Mouse (Mus musculus): Measurements from ENCODE around the gene Gm28044. TPM values are rescaled to one million over a fixed set of nuclear protein-coding genes. Genes with fewer than 3 reads are reported as not detected.
A peak's percentile ranks its signal among the peaks of the same experiment; 100 is the strongest.
"Not testable (repeated sequence)": the region's sequence is repeated elsewhere in the genome, so short reads cannot be mapped to it uniquely, and the experiment has no call there.

Gm28044 gene
- polyA plus RNA-seq (2015; fragmentation: Nextera tagmentation; extraction: Ambion mirVana), result 0.62 and 0.87 TPM in 2 replicates

- no peaks in the 10 kb centered on the region for H3K9me3 ChIP-seq (ENCODE audit: control insufficient read depth, low read length)
- H3K4me1 ChIP-seq (replicated peaks; ENCODE audit: control insufficient read depth, insufficient read depth, low read length), result peaks cover 10% of the 10 kb centered on the region
- peak; percentile 95 for ATAC-seq (ENCODE audit: low read depth)
- no peaks in the 10 kb centered on the region for H3K27me3 ChIP-seq (ENCODE audit: control insufficient read depth, insufficient read depth, low read depth, low read length)
- H3K4me2 ChIP-seq (ENCODE audit: low read depth, low read length), result peak within 1 kb of the TSS; percentile 59
- under 1% methylated on average over 15 of the region's 15 CpGs for WGBS
- H3K27ac ChIP-seq (ENCODE audit: low read length), result peak within 1 kb of the TSS; percentile 75
- H3K4me3 ChIP-seq (ENCODE audit: low read length), result peak within 1 kb of the TSS; percentile 97
- peak within 1 kb of the TSS; percentile 90 for H3K9ac ChIP-seq (ENCODE audit: low read length)
- H3K36me3 ChIP-seq (ENCODE audit: control insufficient read depth, insufficient read depth, low read length), result no peaks in the 10 kb centered on the region
Observed at GRCm38 (mm10) chr13:67360131-67360744, at the start of gene Gm28044, which contains the start of gene Zfp953. Gene Gm28044 (minus strand): TSS chr13:67360536. Gene Zfp953 (minus strand): TSS chr13:67360605.

DNA sequence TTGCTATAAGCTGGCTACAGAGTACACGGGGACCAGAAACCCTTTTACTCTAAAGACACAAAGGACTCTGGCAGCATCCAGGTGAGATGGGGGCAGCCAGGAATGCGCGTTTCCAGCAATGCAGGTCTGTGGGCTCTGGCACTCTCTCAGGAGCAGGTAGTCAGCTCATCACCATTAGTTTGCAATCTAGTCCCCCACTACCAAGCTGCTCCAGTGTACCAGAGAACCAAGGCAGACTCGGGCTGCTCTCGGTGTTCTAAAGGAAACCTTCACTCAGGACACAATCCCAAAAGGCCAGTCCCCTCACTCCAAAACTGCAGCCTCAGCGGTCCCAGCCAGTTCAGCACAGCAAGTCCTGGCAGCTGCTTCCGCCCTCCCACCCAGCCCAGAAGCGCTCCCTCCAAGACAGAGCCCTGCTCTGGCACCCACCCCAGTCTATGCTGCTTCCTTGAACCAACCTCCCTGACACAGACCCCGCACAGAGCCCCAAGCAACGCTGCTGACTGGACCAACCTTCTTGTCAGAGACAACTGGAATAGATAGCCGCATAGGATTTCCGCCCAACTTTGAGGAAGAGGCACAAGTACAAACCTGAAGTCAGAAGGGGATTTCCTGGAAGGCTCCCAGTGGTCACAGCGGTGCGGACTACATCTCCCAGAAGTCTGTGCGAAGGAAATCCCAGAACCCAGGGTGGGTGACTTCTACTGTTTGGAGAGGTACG lies 39.0 kb upstream of the Gm28044 start, which contains the start of gene Zfp429:
Gene Zfp429, minus strand, starts transcription at position 637 of the 721 bp plus-strand sequence.
- peak within 1 kb of the TSS; percentile 77 for H3K4me3 ChIP-seq (ENCODE audit: low read length)
- H3K27ac ChIP-seq (ENCODE audit: low read length), result peak within 1 kb of the TSS; percentile 55; the same call in 1 of the 2 replicates
- peak; percentile 96 for ATAC-seq (ENCODE audit: low read depth)
- H3K36me3 ChIP-seq (ENCODE audit: control insufficient read depth, insufficient read depth, low read length); H3K27me3 ChIP-seq (ENCODE audit: control insufficient read depth, insufficient read depth, low read depth, low read length); H3K9me3 ChIP-seq (ENCODE audit: control insufficient read depth, low read length); H3K4me1 ChIP-seq (replicated peaks; ENCODE audit: control insufficient read depth, insufficient read depth, low read length): not testable (repeated sequence)
- H3K9ac ChIP-seq (ENCODE audit: low read length), result peak within 1 kb of the TSS; percentile 80
- peak within 1 kb of the TSS; percentile 60 for H3K4me2 ChIP-seq (ENCODE audit: low read depth, low read length)
- WGBS, result 3% methylated on average over 13 of the region's 16 CpGs

DNA sequence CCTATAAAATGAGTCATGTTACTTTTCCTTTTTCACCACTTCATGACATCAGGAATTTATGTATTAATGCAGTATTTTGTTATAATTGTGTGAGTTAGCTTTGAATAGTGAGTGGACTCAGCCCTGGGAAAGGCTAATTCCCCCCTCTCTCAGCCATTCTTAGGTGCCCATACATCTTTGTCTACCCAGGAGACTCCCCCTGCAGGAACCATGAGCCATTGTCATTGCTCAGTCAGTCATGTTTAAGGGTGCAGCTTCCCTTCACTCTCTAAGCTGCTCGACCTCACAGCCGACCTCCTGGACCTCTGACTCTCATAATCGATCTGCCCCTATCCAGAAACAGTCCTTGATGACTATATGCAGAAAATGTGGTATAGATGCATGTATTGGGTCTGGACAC lies 15.9 kb upstream of the Gm28044 start:
- not testable (repeated sequence) for H3K36me3 ChIP-seq (ENCODE audit: control insufficient read depth, insufficient read depth, low read length); H3K4me3 ChIP-seq (ENCODE audit: low read length); H3K9me3 ChIP-seq (ENCODE audit: control insufficient read depth, low read length); H3K27ac ChIP-seq (ENCODE audit: low read length); H3K4me2 ChIP-seq (ENCODE audit: low read depth, low read length); H3K4me1 ChIP-seq (replicated peaks; ENCODE audit: control insufficient read depth, insufficient read depth, low read length); H3K9ac ChIP-seq (ENCODE audit: low read length); H3K27me3 ChIP-seq (ENCODE audit: control insufficient read depth, insufficient read depth, low read depth, low read length); ATAC-seq (ENCODE audit: low read depth)
- 77% methylated on average over 3 of the region's 3 CpGs for WGBS

DNA sequence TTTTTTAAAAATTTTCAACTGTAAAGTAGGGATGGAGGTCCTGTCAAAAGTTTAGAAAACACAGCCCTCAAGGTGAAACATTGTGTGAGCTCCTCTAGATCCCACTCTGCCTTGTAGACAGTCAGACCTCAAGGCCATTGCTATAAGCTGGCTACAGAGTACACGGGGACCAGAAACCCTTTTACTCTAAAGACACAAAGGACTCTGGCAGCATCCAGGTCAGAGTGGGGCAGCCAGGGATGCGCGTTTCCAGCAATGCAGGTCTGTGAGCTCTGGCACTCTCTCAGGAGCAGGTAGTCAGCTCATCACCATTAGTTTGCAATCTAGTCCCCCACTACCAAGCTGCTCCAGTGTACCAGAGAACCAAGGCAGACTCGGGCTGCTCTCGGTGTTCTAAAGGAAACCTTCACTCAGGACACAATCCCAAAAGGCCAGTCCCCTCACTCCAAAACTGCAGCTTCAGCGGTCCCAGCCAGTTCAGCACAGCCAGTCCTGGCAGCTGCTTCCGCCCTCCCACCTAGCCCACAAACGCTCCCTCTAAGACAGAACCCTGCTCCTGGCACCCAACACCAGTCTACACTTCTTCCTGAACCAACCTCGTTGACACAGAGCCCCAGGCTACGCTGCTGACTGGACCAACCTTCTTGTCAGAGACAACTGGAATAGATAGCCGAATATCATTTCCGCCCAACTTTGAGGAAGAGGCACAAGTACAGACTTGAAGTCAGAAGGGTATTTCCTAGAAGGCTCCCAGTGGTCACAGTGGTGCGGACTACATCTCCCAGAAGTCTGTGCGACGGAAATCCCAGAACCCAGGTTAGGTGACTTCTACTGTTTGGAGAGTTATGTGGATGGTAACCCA lies 14.9 kb upstream of the Gm28044 start, which contains the start of the genes Gm28041 and Zfp456:
Gene Gm28041, minus strand, starts transcription at position 684 of the 862 bp plus-strand sequence.
Gene Zfp456, minus strand, starts transcription at position 761 of the 862 bp plus-strand sequence.
- peak within 1 kb of the TSS; percentile 64 for H3K4me3 ChIP-seq (ENCODE audit: low read length)
- WGBS, result 15% methylated on average over 13 of the region's 15 CpGs
- peak within 1 kb of the TSS; percentile 67 for H3K9ac ChIP-seq (ENCODE audit: low read length)
- H3K4me2 ChIP-seq (ENCODE audit: low read depth, low read length), result peak within 1 kb of the TSS; percentile 65
- H3K4me1 ChIP-seq (replicated peaks; ENCODE audit: control insufficient read depth, insufficient read depth, low read length); H3K9me3 ChIP-seq (ENCODE audit: control insufficient read depth, low read length); H3K27ac ChIP-seq (ENCODE audit: low read length); H3K27me3 ChIP-seq (ENCODE audit: control insufficient read depth, insufficient read depth, low read depth, low read length); H3K36me3 ChIP-seq (ENCODE audit: control insufficient read depth, insufficient read depth, low read length): not testable (repeated sequence)
- peak; percentile 98 for ATAC-seq (ENCODE audit: low read depth)

- Histone ChIP-seq H3K27ac (ENCODE audit: low read length) (no peak overlapping the region), H3K4me2 (ENCODE audit: low read depth, low read length) (no peak overlapping the region), H3K36me3 (ENCODE audit: control insufficient read depth, insufficient read depth, low read length) (no peaks in the 10 kb centered on the region), H3K4me1 (replicated peaks; ENCODE audit: control insufficient read depth, insufficient read depth, low read length) (no peaks in the 10 kb centered on the region), H3K9me3 (ENCODE audit: control insufficient read depth, low read length) (no peaks in the 10 kb centered on the region), H3K4me3 (ENCODE audit: low read length) (no peak overlapping the region), H3K9ac (ENCODE audit: low read length) (no peak overlapping the region), H3K27me3 (ENCODE audit: control insufficient read depth, insufficient read depth, low read depth, low read length) (no peaks in the 10 kb centered on the region)
- ATAC-seq (ENCODE audit: low read depth), result no peak
Observed at GRCm38 (mm10) chr13:67351854-67352253, 8.5 kb downstream of the Gm28044 start.

DNA sequence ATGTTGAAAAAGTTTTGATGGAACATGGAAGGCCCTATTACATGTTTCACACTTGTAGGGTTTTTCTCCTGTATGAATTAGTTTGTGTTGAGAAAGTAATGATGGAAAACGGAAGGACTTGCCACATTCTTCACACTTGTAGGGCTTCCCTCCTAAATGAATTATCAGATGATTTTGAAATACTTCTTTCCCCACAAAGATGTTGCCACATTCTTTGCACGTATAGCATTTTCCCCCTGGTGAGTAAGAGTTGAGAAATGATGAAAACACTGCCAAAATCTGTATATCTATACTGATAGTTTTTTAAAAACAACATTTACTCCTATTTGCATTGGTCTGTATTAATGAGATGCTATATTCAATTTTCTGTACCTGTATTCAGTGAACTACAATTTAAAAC lies 16.9 kb downstream of the Gm28044 start:
- 0 out of 2 replicates have a peak, but pooled peaks cover 3% of the 10 kb centered on the region for H3K36me3 ChIP-seq (ENCODE audit: control insufficient read depth, insufficient read depth, low read length)
- H3K4me3 ChIP-seq (ENCODE audit: low read length), result no peak overlapping the region
- no peak overlapping the region for H3K9ac ChIP-seq (ENCODE audit: low read length)
- ATAC-seq (ENCODE audit: low read depth), result no peak
- H3K4me1 ChIP-seq (replicated peaks; ENCODE audit: control insufficient read depth, insufficient read depth, low read length), result no peaks in the 10 kb centered on the region
- WGBS, result 83% methylated on average over 2 of the region's 2 CpGs
- no peak overlapping the region for H3K4me2 ChIP-seq (ENCODE audit: low read depth, low read length)
- no peaks in the 10 kb centered on the region for H3K9me3 ChIP-seq (ENCODE audit: control insufficient read depth, low read length)
- no peak overlapping the region for H3K27ac ChIP-seq (ENCODE audit: low read length)
- H3K27me3 ChIP-seq (ENCODE audit: control insufficient read depth, insufficient read depth, low read depth, low read length), result no peaks in the 10 kb centered on the region

GRCm38 (mm10) chr13:67332877-67333276 lies 27.5 kb downstream of the Gm28044 start:
- no peaks in the 10 kb centered on the region for H3K9me3 ChIP-seq (ENCODE audit: control insufficient read depth, low read length)
- H3K27ac ChIP-seq (ENCODE audit: low read length), result 0 out of 2 replicates have a peak overlapping the region, but pooled peaks have one; percentile 44
- peak overlapping the region; percentile 78 for H3K9ac ChIP-seq (ENCODE audit: low read length)
- ATAC-seq (ENCODE audit: low read depth), result peak; percentile 19
- H3K27me3 ChIP-seq (ENCODE audit: control insufficient read depth, insufficient read depth, low read depth, low read length), result no peaks in the 10 kb centered on the region
- WGBS, result 57% methylated on average over 1 of the region's 1 CpGs
- peak overlapping the region; percentile 63 for H3K4me3 ChIP-seq (ENCODE audit: low read length)
- peak overlapping the region; percentile 78 for H3K4me2 ChIP-seq (ENCODE audit: low read depth, low read length)
- no peaks in the 10 kb centered on the region for H3K36me3 ChIP-seq (ENCODE audit: control insufficient read depth, insufficient read depth, low read length)
- peaks cover 7% of the 10 kb centered on the region for H3K4me1 ChIP-seq (replicated peaks; ENCODE audit: control insufficient read depth, insufficient read depth, low read length)

GRCm38 (mm10) chr13:67332019-67332724 lies 28.2 kb downstream of the Gm28044 start, which contains the start of gene Zfp595:
Gene Zfp595 (minus strand): TSS chr13:67332570.
- peak; percentile 94 for ATAC-seq (ENCODE audit: low read depth)
- WGBS, result 7% methylated on average over 17 of the region's 17 CpGs
- no peaks in the 10 kb centered on the region for H3K27me3 ChIP-seq (ENCODE audit: control insufficient read depth, insufficient read depth, low read depth, low read length)

More at GRCm38 (mm10) chr13:67332019-67332724, 28.2 kb downstream of the Gm28044 start, which contains the start of gene Zfp595:
- no peaks in the 10 kb centered on the region for H3K36me3 ChIP-seq (ENCODE audit: control insufficient read depth, insufficient read depth, low read length)
- H3K9me3 ChIP-seq (ENCODE audit: control insufficient read depth, low read length), result no peaks in the 10 kb centered on the region
- peak within 1 kb of the TSS; percentile 78 for H3K4me2 ChIP-seq (ENCODE audit: low read depth, low read length)
- peak within 1 kb of the TSS; percentile 78 for H3K9ac ChIP-seq (ENCODE audit: low read length)
- peaks cover 7% of the 10 kb centered on the region for H3K4me1 ChIP-seq (replicated peaks; ENCODE audit: control insufficient read depth, insufficient read depth, low read length)
- peak within 1 kb of the TSS; percentile 56 for H3K27ac ChIP-seq (ENCODE audit: low read length)
- H3K4me3 ChIP-seq (ENCODE audit: low read length), result peak within 1 kb of the TSS; percentile 63

All from lung, embryonic 16.5 days (tissue).